Comparison of ENCODE assay signal across 15 mouse cellular contexts in genomic region chr14:26647811-26648210, GRCm38 (mm10). TPM values are rescaled to one million over a fixed set of nuclear protein-coding genes. Genes with fewer than 3 reads are reported as not detected.
"Had no signal": no experiment of that assay in that cellular context is flagged by ENCODE, and none has a peak within 500 bp of the region (broad histone marks: within the 10 kb centered on the region; RNA-seq: fewer than 3 reads in every experiment).

No protein-coding gene starts in this region.

- H3K4me2 ChIP-seq: limb, embryonic 13.5 days; midbrain, embryonic 12.5 days; neural tube, embryonic 13.5 days had no signal

- H3K27me3 ChIP-seq: limb, embryonic 13.5 days; midbrain, embryonic 12.5 days; neural tube, embryonic 13.5 days had no signal

- ATAC-seq: midbrain, embryonic 16.5 days had no signal

- H3K27ac ChIP-seq: kidney, postnatal 0 days; limb, embryonic 13.5 days; liver, embryonic 14.5 days; midbrain, embryonic 12.5 days; neural tube, embryonic 13.5 days had no signal

- H3K4me3 ChIP-seq: limb, embryonic 13.5 days; midbrain, embryonic 12.5 days; neural tube, embryonic 13.5 days had no signal

- DNase-seq: kidney, postnatal 36 days; left cerebral cortex, postnatal 4 days; lung, adult 18-20 months; retina, postnatal 1 day; right cerebral cortex, postnatal 4 days; spleen, adult 18-20 months; thymus, postnatal 36 days had no signal

- H3K9me3 ChIP-seq: limb, embryonic 13.5 days; midbrain, embryonic 12.5 days; neural tube, embryonic 13.5 days had no signal

- H3K9ac ChIP-seq: limb, embryonic 13.5 days; liver, embryonic 14.5 days; midbrain, embryonic 12.5 days; neural tube, embryonic 13.5 days had no signal

RNA-seq across cellular contexts. Expression of gene Dnah12, which starts 45.3 kb away (rescaled TPM):
- polyA plus RNA-seq: liver, adult 2 months; midbrain, embryonic 12.5 days; stomach, embryonic 14.5 days had no signal
